Mouse (Mus musculus) embryonic fibroblast, embryonic 13.5 days (primary cell): ENCODE measurements around the gene Foxi3.

Experiments
- CTCF ChIP-seq: IDR thresholded peaks from 2 replicates; pipeline ENCODE4 v1.5.1; 2011; ENCODE audit warnings: mild to moderate bottlenecking, control low read depth, low read length, moderate library complexity, borderline replicate concordance; ENCODE audit not compliant: insufficient read depth
- POLR2A ChIP-seq: IDR thresholded peaks from 2 replicates; pipeline ENCODE4 v1.6.1; 2011; ENCODE audit warnings: low read depth, mild to moderate bottlenecking, control low read depth, low read length, moderate library complexity

DNA sequence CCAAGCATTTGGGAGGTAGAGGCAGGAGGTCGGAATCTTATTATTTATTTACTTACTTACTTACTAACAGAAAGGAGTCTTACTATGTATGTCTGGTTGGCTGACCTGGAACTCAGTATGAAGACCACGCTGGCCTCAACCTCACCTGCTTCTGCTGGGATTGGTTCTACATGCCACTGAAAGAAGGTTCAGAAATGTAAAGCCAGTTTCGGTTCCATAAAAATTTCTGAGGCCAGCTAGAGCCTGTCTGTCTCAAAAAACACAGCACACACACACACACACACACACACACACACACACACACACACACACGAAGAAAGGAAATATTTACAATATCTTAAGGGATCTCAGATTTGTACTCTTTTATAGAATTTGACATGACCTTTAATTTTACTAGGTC, 46.0 kb upstream of the Foxi3 start:
- no peak for TF ChIP-seq POLR2A
- TF ChIP-seq CTCF, result no peak
